Mouse (Mus musculus) bone marrow macrophage, adult 2 months (primary cell): Measurements from ENCODE around the gene Clstn3.

Experiments
- CTCF ChIP-seq: IDR thresholded peaks from 2 replicates; pipeline ENCODE4 v1.5.1; 2012; ENCODE audit warnings: low read depth, mild to moderate bottlenecking, low read length, moderate library complexity
- POLR2A ChIP-seq: IDR thresholded peaks from 2 replicates; pipeline ENCODE4 v1.6.1; 2012; ENCODE audit warnings: mild to moderate bottlenecking, low read depth, low read length, borderline replicate concordance

DNA sequence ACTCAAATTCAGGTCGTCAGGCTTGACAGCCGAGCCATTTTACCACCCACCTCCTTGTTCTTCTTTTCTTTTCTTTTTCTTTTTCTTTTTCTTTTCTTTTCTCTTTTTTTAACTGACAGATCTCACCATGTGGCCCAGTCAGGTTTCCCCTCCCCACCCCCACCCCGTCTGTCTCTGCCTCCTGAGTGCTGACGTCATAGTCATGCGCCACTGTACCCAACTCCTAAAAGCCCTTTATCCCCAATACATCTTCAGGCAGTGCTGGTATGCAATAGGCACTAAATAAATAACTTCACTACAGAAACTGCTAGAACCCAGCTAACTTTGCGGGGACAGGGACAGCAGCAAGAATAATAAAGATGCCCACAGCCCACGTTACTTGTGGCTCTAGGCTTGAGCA, 28.3 kb downstream of the Clstn3 start:
- TF ChIP-seq POLR2A (no peak), CTCF (no peak)
